Comparison of ENCODE assay signal across 7 mouse cellular contexts in genomic region chr15:97831987-97832640, GRCm38 (mm10). TPM values are rescaled to one million over a fixed set of nuclear protein-coding genes. Genes with fewer than 3 reads are reported as not detected.
DNase-seq lines count a peak whose midpoint lies in the region; ATAC-seq and TF ChIP-seq lines count a peak whose summit lies in the region.

No protein-coding gene starts in this region.

- H3K4me3 ChIP-seq in G1E (ENCODE audit: low read depth, low read length) = peak overlapping the region; percentile 73
- H3K4me3 ChIP-seq in intestine, postnatal 0 days (ENCODE audit: low read depth, low read length) = peak overlapping the region; percentile 83
- H3K4me3 ChIP-seq in lung, embryonic 15.5 days = peak overlapping the region; percentile 92
- H3K4me3 ChIP-seq in stomach, embryonic 16.5 days (replicated peaks; ENCODE audit: low read length) = peak overlapping the region; percentile 78

- no peak for ATAC-seq in G1E (ENCODE audit: extremely low read depth, insufficient number of reproducible peaks, low FRiP score, poor library complexity, severe bottlenecking)
- ATAC-seq in intestine, postnatal 0 days = no peak
- ATAC-seq in lung, embryonic 15.5 days (ENCODE audit: borderline replicate concordance, extremely low read depth, low FRiP score, low TSS enrichment) = no peak
- ATAC-seq in stomach, embryonic 16.5 days (ENCODE audit: insufficient read depth, low FRiP score) = no peak

- no peak for TF ChIP-seq CTCF in G1E (IDR thresholded peaks at IDR 0.05; ENCODE audit: low read depth, low read length)
- no peak for TF ChIP-seq CTCF in intestine, postnatal 0 days (IDR thresholded peaks at IDR 0.05; ENCODE audit: low read depth)

- intact Hi-C loops in gastrocnemius, postnatal 14 days (cut with DNase I; ENCODE audit: low total_unique reads) = no loop called here

- H3K4me2 ChIP-seq in intestine, postnatal 0 days (replicated peaks; ENCODE audit: low read depth) = peak overlapping the region; percentile 91
- peak overlapping the region; percentile 86 for H3K4me2 ChIP-seq in lung, embryonic 15.5 days
- peak overlapping the region; percentile 70 for H3K4me2 ChIP-seq in stomach, embryonic 16.5 days (ENCODE audit: low read depth, low read length)

- peaks cover 96% of the 10 kb centered on the region for H3K36me3 ChIP-seq in G1E (replicated peaks)
- H3K36me3 ChIP-seq in intestine, postnatal 0 days (ENCODE audit: control insufficient read depth, insufficient read depth) = no peaks in the 10 kb centered on the region
- H3K36me3 ChIP-seq in lung, embryonic 15.5 days = no peaks in the 10 kb centered on the region
- H3K36me3 ChIP-seq in stomach, embryonic 16.5 days (ENCODE audit: control insufficient read depth, insufficient read depth, low read length) = no peaks in the 10 kb centered on the region

- H3K9me3 ChIP-seq in G1E (replicated peaks) = peaks cover 2% of the 10 kb centered on the region
- no peaks in the 10 kb centered on the region for H3K9me3 ChIP-seq in intestine, postnatal 0 days (ENCODE audit: control insufficient read depth)
- H3K9me3 ChIP-seq in lung, embryonic 15.5 days = no peaks in the 10 kb centered on the region
- H3K9me3 ChIP-seq in stomach, embryonic 16.5 days (replicated peaks; ENCODE audit: control insufficient read depth, low read length) = no peaks in the 10 kb centered on the region

- peak overlapping the region; percentile 89 for H3K9ac ChIP-seq in intestine, postnatal 0 days (ENCODE audit: low read depth, low read length)
- peak overlapping the region; percentile 98 for H3K9ac ChIP-seq in lung, embryonic 15.5 days
- H3K9ac ChIP-seq in stomach, embryonic 16.5 days (ENCODE audit: low read length) = peak overlapping the region; percentile 98

- peaks cover 81% of the 10 kb centered on the region for H3K4me1 ChIP-seq in G1E (ENCODE audit: insufficient read depth, low read depth, low read length)
- no peaks in the 10 kb centered on the region for H3K4me1 ChIP-seq in intestine, postnatal 0 days (replicated peaks; ENCODE audit: control insufficient read depth, insufficient read depth, low read length)
- H3K4me1 ChIP-seq in lung, embryonic 15.5 days = peaks cover 63% of the 10 kb centered on the region
- H3K4me1 ChIP-seq in stomach, embryonic 16.5 days (ENCODE audit: control insufficient read depth, insufficient read depth, low read length) = peaks cover 35% of the 10 kb centered on the region

- DNase-seq in 3134 (ENCODE audit: extremely low read depth, insufficient read length, low spot score) = peak; percentile 80
- no peak for DNase-seq in G1E (ENCODE audit: low spot score)
- DNase-seq in gastrocnemius, postnatal 14 days = peak; percentile 70
- DNase-seq in right cerebral cortex, adult 2 months (ENCODE audit: low spot score in 2 of 2) = no peak

- H3K27ac ChIP-seq in intestine, postnatal 0 days (ENCODE audit: low read depth, low read length) = peak overlapping the region; percentile 91
- H3K27ac ChIP-seq in lung, embryonic 15.5 days = peak overlapping the region; percentile 98
- peak overlapping the region; percentile 96 for H3K27ac ChIP-seq in stomach, embryonic 16.5 days (ENCODE audit: low read length)

- H3K27me3 ChIP-seq in G1E (ENCODE audit: insufficient read depth, low read length) = no peaks in the 10 kb centered on the region
- H3K27me3 ChIP-seq in intestine, postnatal 0 days (replicated peaks; ENCODE audit: control insufficient read depth, insufficient read depth, low read length) = no peaks in the 10 kb centered on the region
- no peaks in the 10 kb centered on the region for H3K27me3 ChIP-seq in lung, embryonic 15.5 days
- H3K27me3 ChIP-seq in stomach, embryonic 16.5 days (ENCODE audit: control insufficient read depth, insufficient read depth, low read length) = no peaks in the 10 kb centered on the region

- 15% methylated on average over 10 of the region's 10 CpGs for WGBS in intestine, postnatal 0 days
- 6% methylated on average over 9 of the region's 10 CpGs for WGBS in lung, embryonic 15.5 days
- WGBS in stomach, embryonic 16.5 days = 10% methylated on average over 10 of the region's 10 CpGs

RNA-seq across cellular contexts. Expression of gene Hdac7, which starts 12.2 kb away (rescaled TPM):
- total RNA-seq in G1E (2014; fragmentation: Nextera tagmentation) = 20.4 and 21.1 TPM in 2 replicates
- total RNA-seq in G1E (2017) = 3.0 and 3.9 TPM in 2 replicates
- 117 and 164 TPM in 2 replicates for polyA plus RNA-seq in G1E (2012)
- 10 to 100 TPM; 18.2 to 23.3 TPM for total RNA-seq in gastrocnemius, postnatal 14 days (2021)
- 7.8 and 9.2 TPM in 2 replicates for polyA plus RNA-seq in intestine, postnatal 0 days (2015; fragmentation: Nextera tagmentation; extraction: Ambion mirVana)
- polyA plus RNA-seq in lung, embryonic 15.5 days (2015; fragmentation: Nextera tagmentation; extraction: Ambion mirVana) = 40.6 and 44.7 TPM in 2 replicates
- 20.4 and 23.2 TPM in 2 replicates for polyA plus RNA-seq in stomach, embryonic 16.5 days (2015; fragmentation: Nextera tagmentation; extraction: Ambion mirVana)

RNA-seq across cellular contexts. Expression of gene Slc48a1, which starts 53.8 kb away (rescaled TPM):
- total RNA-seq in G1E (2014; fragmentation: Nextera tagmentation) (210 and 256 TPM in 2 replicates), G1E (2017) (108 and 116 TPM in 2 replicates)
- polyA plus RNA-seq in G1E (2012) = 113 and 125 TPM in 2 replicates
- 10 to 100 TPM; 39.9 to 40.3 TPM for total RNA-seq in gastrocnemius, postnatal 14 days (2021)
- 23.1 and 24.3 TPM in 2 replicates for polyA plus RNA-seq in intestine, postnatal 0 days (2015; fragmentation: Nextera tagmentation; extraction: Ambion mirVana)
- 38.7 and 42.2 TPM in 2 replicates for polyA plus RNA-seq in lung, embryonic 15.5 days (2015; fragmentation: Nextera tagmentation; extraction: Ambion mirVana)
- polyA plus RNA-seq in stomach, embryonic 16.5 days (2015; fragmentation: Nextera tagmentation; extraction: Ambion mirVana) = 36.5 and 39.3 TPM in 2 replicates

Comparison
In these comparisons a context has a peak if more than half of its experiments do, and no peak if none do; other contexts are left out.
1. DNase-seq: peak in 3134 (single experiment) and gastrocnemius, postnatal 14 days (single experiment); none in G1E (single experiment) and right cerebral cortex, adult 2 months (0 of 2).
2. Peak in every context shown above with its lines, with median percentiles within 50 percentile points of each other: H3K4me3 ChIP-seq, H3K27ac ChIP-seq, H3K4me2 ChIP-seq and H3K9ac ChIP-seq.